Mouse (Mus musculus) cerebellum, adult 2 months (tissue): ENCODE data around the gene Pgpep1l. TPM values are rescaled to one million over a fixed set of nuclear protein-coding genes. Genes with fewer than 3 reads are reported as not detected.

Experiments
- DNase-seq, 2 experiments: peaks; one replicate each; pipeline ENCODE4 v3.0.0; 2021
- H3K27ac ChIP-seq: fragments of 200-500 bp; 2 replicates; pipeline ENCODE4 v1.5.1; 2012; ENCODE audit warnings: low read length, control low read depth, inconsistent platforms; ENCODE audit not compliant: insufficient read depth
- H3K27me3 ChIP-seq: fragments of 200-500 bp; 2 replicates; pipeline ENCODE4 v1.6.1; 2012; ENCODE audit warnings: inconsistent platforms, mild to moderate bottlenecking, low read length, moderate library complexity; ENCODE audit not compliant: control insufficient read depth, insufficient read depth
- H3K4me1 ChIP-seq: fragments of 200-500 bp; 2 replicates; pipeline ENCODE4 v1.6.1; 2011; ENCODE audit warnings: low read length; ENCODE audit not compliant: control insufficient read depth, insufficient read depth
- H3K4me3 ChIP-seq: fragments of 200-500 bp; replicated peaks from 2 replicates; pipeline ENCODE3; 2011; ENCODE audit warnings: mild to moderate bottlenecking, low read depth, low read length, control low read depth; ENCODE audit not compliant: insufficient read depth
- CTCF ChIP-seq: fragments of 200-500 bp; IDR thresholded peaks from 2 replicates; pipeline ENCODE4 v1.5.1; 2011; ENCODE audit warnings: low read depth, mild to moderate bottlenecking, control low read depth, low read length, moderate library complexity, borderline replicate concordance; ENCODE audit not compliant: insufficient read depth
- POLR2A ChIP-seq: fragments of 200-500 bp; IDR thresholded peaks from 2 replicates; pipeline ENCODE4 v1.6.1; 2011; ENCODE audit warnings: low read length, control low read depth, borderline replicate concordance; ENCODE audit not compliant: insufficient read depth
- WGBS: fragments of 180-500 bp; shearing (Covaris S2); methylation state at CpG from one replicate; pipeline ENCODE4 v1.1.7; 2018; 5-methylcytosine and 5-hydroxymethylcytosine counted together
- polyA plus RNA-seq: library from polyadenylated mRNA; depleted of rRNA; stranded (reverse); fragments of >200 nt; gene quantifications from 2 replicates; pipeline ENCODE4 v1.2.3, GENCODE M21; 2012

The Pgpep1l gene
- polyA plus RNA-seq, 1 experiment: 0.36 TPM

DNA sequence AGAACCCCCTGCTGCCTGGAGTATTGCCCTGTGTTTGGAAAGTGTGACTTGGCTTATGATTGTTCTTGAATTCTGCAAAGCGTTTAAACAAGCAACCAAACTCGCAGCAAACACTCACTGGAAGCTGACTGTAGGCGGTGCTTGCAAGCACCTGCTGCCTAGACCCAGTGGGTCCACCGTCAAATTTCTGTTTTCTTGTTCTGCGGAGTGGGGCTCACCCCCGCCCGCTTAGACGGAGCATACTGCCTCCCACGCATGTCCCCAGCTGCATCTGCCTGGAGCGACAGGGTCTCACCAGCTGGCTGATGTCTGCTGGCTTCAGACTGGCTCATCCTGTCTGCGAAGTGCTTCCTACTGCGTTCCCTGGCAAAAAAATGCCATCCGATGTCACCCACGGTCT is 498 bp upstream of the Pgpep1l start:
- no peak overlapping the region for H3K4me3 ChIP-seq
- H3K4me1 ChIP-seq: peaks cover 4% of the 10 kb centered on the region; the same call in 1 of the 2 replicates
- 2% methylated on average over 14 of the region's 14 CpGs for WGBS
- no peaks in the 10 kb centered on the region for H3K27me3 ChIP-seq
- peak in 1 of 2 experiments; percentile 18 for DNase-seq
- no peak for TF ChIP-seq POLR2A
- no peak for TF ChIP-seq CTCF
- no peak overlapping the region for H3K27ac ChIP-seq

DNA sequence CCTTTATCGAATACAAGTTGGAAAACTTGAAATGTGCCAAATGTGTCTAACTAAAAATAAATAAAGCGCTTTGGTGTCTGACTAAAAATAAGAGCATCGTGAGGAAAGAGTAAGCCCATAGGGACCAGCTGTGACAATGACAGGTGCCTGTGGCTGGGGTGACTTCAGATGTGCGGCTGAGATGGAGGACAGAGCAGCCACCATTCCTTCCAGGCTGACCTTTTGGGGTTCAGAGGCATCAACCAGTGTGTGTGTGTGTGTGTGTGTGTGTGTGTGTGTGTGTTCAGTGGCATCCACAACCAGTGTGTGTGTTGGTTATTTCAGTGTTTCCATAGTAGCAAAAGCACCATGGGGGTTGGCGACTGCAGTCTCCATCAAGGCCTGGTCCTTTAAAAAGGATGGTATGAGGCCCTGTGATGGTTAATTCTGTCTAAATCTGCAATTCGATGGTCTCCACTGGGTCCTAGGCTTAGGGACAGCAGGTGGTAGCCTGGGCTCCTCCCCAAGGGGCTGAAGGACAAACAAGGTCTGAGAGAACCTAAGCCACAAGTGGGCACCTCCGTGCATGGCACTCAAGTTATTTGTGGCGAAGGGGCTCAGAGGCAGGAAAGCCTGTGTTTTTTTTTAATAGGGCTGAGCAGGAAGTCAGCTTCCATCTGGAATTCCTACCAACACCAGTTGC is 546 bp downstream of the Pgpep1l start:
- TF ChIP-seq CTCF (no peak), POLR2A (no peak)
- Histone ChIP-seq H3K4me1 (peaks cover 4% of the 10 kb centered on the region; the same call in 1 of the 2 replicates), H3K4me3 (no peak overlapping the region), H3K27ac (no peak overlapping the region), H3K27me3 (no peaks in the 10 kb centered on the region)
- DNase-seq: no peak
- WGBS: 66% methylated on average over 8 of the region's 8 CpGs

GRCm38 (mm10) chr7:68262612-68263200 is 1.3 kb downstream of the Pgpep1l start:
- WGBS: 72% methylated on average over 8 of the region's 8 CpGs
- no peak overlapping the region for H3K4me3 ChIP-seq
- no peak overlapping the region for H3K27ac ChIP-seq
- peaks cover 4% of the 10 kb centered on the region; the same call in 1 of the 2 replicates for H3K4me1 ChIP-seq
- no peaks in the 10 kb centered on the region for H3K27me3 ChIP-seq
- TF ChIP-seq POLR2A (no peak), CTCF (no peak)
- no peak for DNase-seq

DNA sequence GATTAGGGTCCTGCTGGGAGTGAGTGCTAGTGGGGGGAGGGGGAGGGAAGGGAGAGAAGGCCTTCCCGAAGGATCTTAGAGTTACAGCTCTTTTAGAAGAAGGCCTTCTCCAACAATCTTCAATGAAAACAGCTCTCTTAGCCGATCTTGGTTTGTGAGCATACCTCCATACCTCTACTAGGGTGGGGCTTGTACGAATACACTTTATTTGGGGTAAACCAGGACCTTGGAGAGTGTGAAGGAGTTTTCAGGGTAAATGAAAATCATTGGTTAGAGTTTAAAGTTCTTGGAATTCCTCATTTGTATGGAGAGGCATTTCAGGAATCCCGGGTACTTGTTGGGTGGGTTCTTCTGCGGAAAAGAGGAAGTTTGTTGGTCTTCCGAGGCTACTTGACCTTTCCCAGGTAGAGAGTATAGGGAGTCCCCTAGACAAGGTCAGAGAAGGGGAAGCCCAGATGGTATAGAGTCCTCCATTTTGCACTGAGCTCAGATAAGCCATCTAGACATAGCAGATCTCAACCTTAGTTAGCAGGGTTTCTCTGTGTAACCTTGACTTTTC is 4.4 kb downstream of the Pgpep1l start:
- Histone ChIP-seq H3K4me3 (no peak overlapping the region), H3K27ac (no peak overlapping the region), H3K27me3 (no peaks in the 10 kb centered on the region), H3K4me1 (peaks cover 2% of the 10 kb centered on the region; the same call in 1 of the 2 replicates)
- 87% methylated on average over 6 of the region's 6 CpGs for WGBS
- TF ChIP-seq CTCF (no peak), POLR2A (no peak)
- DNase-seq: no peak

GRCm38 (mm10) chr7:68258326-68259150 is 5.5 kb downstream of the Pgpep1l start:
- no peak for DNase-seq
- H3K4me3 ChIP-seq: no peak overlapping the region
- H3K4me1 ChIP-seq: no peaks in the 10 kb centered on the region
- no peak overlapping the region for H3K27ac ChIP-seq
- 69% methylated on average over 17 of the region's 17 CpGs for WGBS
- H3K27me3 ChIP-seq: no peaks in the 10 kb centered on the region
- TF ChIP-seq CTCF (no peak), POLR2A (no peak)

- TF ChIP-seq POLR2A (no peak), CTCF (no peak)
- WGBS: 33% methylated on average over 2 of the region's 2 CpGs
- DNase-seq: no peak
- no peaks in the 10 kb centered on the region for H3K4me1 ChIP-seq
- no peak overlapping the region for H3K4me3 ChIP-seq
- no peaks in the 10 kb centered on the region for H3K27me3 ChIP-seq
- H3K27ac ChIP-seq: no peak overlapping the region
These were observed 6.3 kb downstream of the Pgpep1l start for GRCm38 (mm10) chr7:68257767-68258166.

DNA sequence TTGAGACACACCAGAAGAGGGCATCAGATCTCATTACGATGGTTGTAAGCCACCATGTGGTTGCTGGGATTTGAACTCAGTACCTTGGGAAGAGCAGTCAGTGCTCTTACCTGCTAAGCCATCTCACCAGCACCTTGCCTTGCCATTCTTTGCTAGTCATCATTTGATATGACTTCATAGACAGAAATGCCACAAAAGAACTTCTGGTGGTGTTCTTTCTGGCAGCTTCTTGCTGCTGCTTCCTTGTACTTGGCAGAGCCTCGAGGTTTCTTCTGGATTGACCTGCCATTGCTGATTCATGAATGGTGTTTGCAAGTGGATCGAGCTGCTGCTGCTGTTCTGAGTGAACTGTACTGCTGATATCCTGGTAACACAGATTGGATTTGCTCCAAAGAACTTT is 13.1 kb downstream of the Pgpep1l start:
- DNase-seq: no peak
- no peak for TF ChIP-seq CTCF
- TF ChIP-seq POLR2A: no peak
- 78% methylated on average over 3 of the region's 3 CpGs for WGBS
- Histone ChIP-seq H3K4me1 (no peaks in the 10 kb centered on the region), H3K27ac (no peak overlapping the region), H3K27me3 (no peaks in the 10 kb centered on the region), H3K4me3 (no peak overlapping the region)
